ENCODE assay signal across 9 mouse cellular contexts in the genomic region with DNA sequence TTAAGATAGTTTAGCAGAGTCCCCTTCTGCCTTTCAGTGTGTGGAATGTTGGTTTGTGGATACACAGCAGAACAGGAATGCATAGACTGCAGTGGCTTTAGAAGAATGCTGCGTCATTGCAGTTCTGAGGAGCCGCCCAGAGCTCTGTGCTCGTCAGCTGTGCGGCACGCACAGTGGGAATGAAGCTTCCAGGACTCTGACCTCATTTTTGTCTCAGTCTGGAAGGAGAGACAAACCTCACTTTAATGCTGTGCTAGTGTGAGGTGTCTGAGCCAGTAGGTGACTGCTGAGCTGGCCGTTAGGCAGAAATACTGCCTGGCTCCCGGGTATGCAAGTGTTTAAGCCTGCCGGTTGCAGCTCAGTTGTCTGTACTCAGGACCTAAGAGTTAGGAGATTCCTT. TPM values are rescaled to one million over a fixed set of nuclear protein-coding genes. Genes with fewer than 3 reads are reported as not detected.
A peak's percentile ranks its signal among the peaks of the same experiment; 100 is the strongest.
DNase-seq lines count a peak whose midpoint lies in the region; ATAC-seq and TF ChIP-seq lines count a peak whose summit lies in the region.
"Had no signal": no experiment of that assay in that cellular context is flagged by ENCODE, and none has a peak within 500 bp of the region (broad histone marks: within the 10 kb centered on the region; RNA-seq: fewer than 3 reads in every experiment).

No protein-coding gene starts in this region.

- TF ChIP-seq POLR2A in kidney, adult 2 months (IDR thresholded peaks at IDR 0.05; ENCODE audit: low read depth, low read length): no peak

- no peak overlapping the region for H3K9ac ChIP-seq in kidney, embryonic 16.5 days (replicated peaks; ENCODE audit: low read length)
- H3K9ac ChIP-seq in heart, embryonic 14.5 days (ENCODE audit: low read length): 0 out of 2 replicates have a peak overlapping the region, but pooled peaks have one; percentile 39
- peak overlapping the region; percentile 55 for H3K9ac ChIP-seq in liver, embryonic 12.5 days

- peak overlapping the region; percentile 19; the same call in 1 of the 2 replicates for H3K27ac ChIP-seq in kidney, adult 2 months (ENCODE audit: insufficient read depth, low read depth, low read length)
- H3K27ac ChIP-seq in kidney, embryonic 16.5 days (ENCODE audit: low read length): no peak overlapping the region
- peak overlapping the region; percentile 64 to 74 for H3K27ac ChIP-seq in heart, embryonic 14.5 days (replicated peaks in 1 of 2; ENCODE audit: control insufficient read depth in 1 of 2, insufficient read depth in 1 of 2, low read depth in 2 of 2, low read length in 2 of 2)
- peak overlapping the region; percentile 84 for H3K27ac ChIP-seq in liver, embryonic 12.5 days

- H3K4me2 ChIP-seq in kidney, embryonic 16.5 days (replicated peaks; ENCODE audit: low read depth, low read length): no peak overlapping the region
- H3K4me2 ChIP-seq in heart, embryonic 14.5 days (ENCODE audit: low read length): peak overlapping the region; percentile 31
- H3K4me2 ChIP-seq in liver, embryonic 12.5 days: peak overlapping the region; percentile 43
- H3K4me2 ChIP-seq: midbrain, embryonic 11.5 days had no signal

- H3K36me3 ChIP-seq in kidney, adult 2 months (ENCODE audit: control insufficient read depth, insufficient read depth, low read length): peaks cover 12% of the 10 kb centered on the region
- H3K36me3 ChIP-seq in kidney, embryonic 16.5 days (ENCODE audit: insufficient read depth, low read length): peaks cover 71% of the 10 kb centered on the region
- H3K36me3 ChIP-seq in heart, embryonic 14.5 days (ENCODE audit: control insufficient read depth, insufficient read depth, low read length): peaks cover 100% of the 10 kb centered on the region
- peaks cover 100% of the 10 kb centered on the region for H3K36me3 ChIP-seq in liver, embryonic 12.5 days

- no peak for TF ChIP-seq CTCF in kidney, adult 2 months (conservative IDR thresholded peaks at IDR 0.05; ENCODE audit: insufficient read depth, insufficient read length, low read depth, low read length)

- no peaks in the 10 kb centered on the region for H3K9me3 ChIP-seq in kidney, embryonic 16.5 days (ENCODE audit: low read length)
- no peaks in the 10 kb centered on the region for H3K9me3 ChIP-seq in heart, embryonic 14.5 days (ENCODE audit: control insufficient read depth, low read length)
- H3K9me3 ChIP-seq in liver, embryonic 12.5 days (replicated peaks): no peaks in the 10 kb centered on the region

- DNase-seq in kidney, adult 2 months: peak; percentile 84
- peak; percentile 84 for DNase-seq in ZHBTc4 (ENCODE audit: low read depth, low spot score)
- no peak for DNase-seq in urinary bladder, postnatal 36 days (ENCODE audit: low spot score in 2 of 2)
- DNase-seq in thymus, adult 18-20 months: no peak

- H3K4me1 ChIP-seq in kidney, adult 2 months (ENCODE audit: control insufficient read depth, insufficient read depth, low read length): peaks cover 9% of the 10 kb centered on the region; the same call in 1 of the 2 replicates
- no peaks in the 10 kb centered on the region for H3K4me1 ChIP-seq in kidney, embryonic 16.5 days (ENCODE audit: insufficient read depth, low read length)
- peaks cover 16 to 28% of the 10 kb centered on the region in 2 experiments for H3K4me1 ChIP-seq in heart, embryonic 14.5 days (ENCODE audit: control insufficient read depth in 2 of 2, insufficient read depth in 2 of 2, low read length in 2 of 2)
- H3K4me1 ChIP-seq in liver, embryonic 12.5 days: peaks cover 91% of the 10 kb centered on the region

- H3K4me3 ChIP-seq in kidney, adult 2 months (ENCODE audit: insufficient read depth, low read depth, low read length): no peak overlapping the region
- no peak overlapping the region for H3K4me3 ChIP-seq in kidney, embryonic 16.5 days (ENCODE audit: low read length)
- H3K4me3 ChIP-seq in heart, embryonic 14.5 days (ENCODE audit: control insufficient read depth in 1 of 2, insufficient read depth in 1 of 2, low read depth in 1 of 2, low read length in 2 of 2): no peak overlapping the region
- H3K4me3 ChIP-seq in liver, embryonic 12.5 days: peak overlapping the region; percentile 15; the same call in 1 of the 2 replicates

- no peaks in the 10 kb centered on the region for H3K27me3 ChIP-seq in kidney, adult 2 months (replicated peaks; ENCODE audit: control insufficient read depth, insufficient read depth, low read length)
- no peaks in the 10 kb centered on the region for H3K27me3 ChIP-seq in kidney, embryonic 16.5 days (ENCODE audit: insufficient read depth, low read length)
- H3K27me3 ChIP-seq in heart, embryonic 14.5 days (ENCODE audit: control insufficient read depth, insufficient read depth, low read length): no peaks in the 10 kb centered on the region
- H3K27me3 ChIP-seq in liver, embryonic 12.5 days (replicated peaks): no peaks in the 10 kb centered on the region

- ATAC-seq in kidney, embryonic 16.5 days (ENCODE audit: low FRiP score, low TSS enrichment): no peak
- peak; percentile 61 for ATAC-seq in heart, embryonic 14.5 days (ENCODE audit: insufficient number of reproducible peaks, insufficient read depth, low FRiP score, low read depth)
- peak; percentile 84 for ATAC-seq in liver, embryonic 12.5 days
- ATAC-seq in CD4-positive, CD25-positive, alpha-beta regulatory T cell, adult 4 months: no peak

- 58% methylated on average over 8 of the region's 8 CpGs for WGBS in kidney, adult 2 months
- 87% methylated on average over 8 of the region's 8 CpGs for WGBS in kidney, embryonic 16.5 days
- WGBS in heart, embryonic 14.5 days: 41% methylated on average over 8 of the region's 8 CpGs
- WGBS in liver, embryonic 12.5 days (ENCODE audit: insufficient replicate concordance): 77% methylated on average over 8 of the region's 8 CpGs

RNA-seq across cellular contexts. Expression of a gene that starts 8.3 kb away (rescaled TPM):
- 14.0 and 14.7 TPM in 2 replicates for polyA plus RNA-seq in kidney, adult 2 months (2012; rRNA removed)
- polyA plus RNA-seq in kidney, embryonic 16.5 days (2015; fragmentation: Nextera tagmentation; extraction: Ambion mirVana): 28.3 and 31.3 TPM in 2 replicates
- 21.6 and 22.0 TPM in 2 replicates for polyA plus RNA-seq in heart, embryonic 14.5 days (2014; fragmentation: Nextera tagmentation; extraction: Ambion mirVana)
- polyA plus RNA-seq in liver, embryonic 12.5 days (2016; fragmentation: Nextera tagmentation; extraction: Ambion mirVana): 76.2 and 78.4 TPM in 2 replicates
- polyA plus RNA-seq in CD4-positive, CD25-positive, alpha-beta regulatory T cell, adult 4 months (2017; shearing (Covaris generic)): 100 to 1,000 TPM in 1 of 2 experiments, 10 to 100 TPM in 1; 94.7 to 130 TPM

Comparison
In these comparisons a context has a peak if more than half of its experiments do, and no peak if none do; other contexts are left out.
1. DNase-seq: peak in kidney, adult 2 months (single experiment) and ZHBTc4 (single experiment); none in urinary bladder, postnatal 36 days (0 of 2) and thymus, adult 18-20 months (0 of 2).
2. ATAC-seq: peak in heart, embryonic 14.5 days (single experiment) and liver, embryonic 12.5 days (single experiment); none in kidney, embryonic 16.5 days (single experiment) and CD4-positive, CD25-positive, alpha-beta regulatory T cell, adult 4 months (single experiment).